Mouse (Mus musculus): Measurements from ENCODE around the gene Gadl1. TPM values are rescaled to one million over a fixed set of nuclear protein-coding genes. Genes with fewer than 3 reads are reported as not detected.
A peak's percentile ranks its signal among the peaks of the same experiment; 100 is the strongest.
"Not testable (repeated sequence)": the region's sequence is repeated elsewhere in the genome, so short reads cannot be mapped to it uniquely, and the experiment has no call there.

Gene Gadl1
- polyA plus RNA-seq, 1 experiment from 2014 or later: 0.31 TPM

- Histone ChIP-seq H3K27ac (no peak overlapping the region), H3K9me3 (no peaks in the 10 kb centered on the region), H3K4me3 (no peak overlapping the region), H3K4me2 (no peak overlapping the region), H3K4me1 (peaks cover 4% of the 10 kb centered on the region; the same call in 1 of the 2 replicates), H3K27me3 (no peaks in the 10 kb centered on the region), H3K36me3 (no peaks in the 10 kb centered on the region), H3K9ac (no peak overlapping the region)
- 89% methylated on average over 2 of the region's 2 CpGs for WGBS
- ATAC-seq (ENCODE audit: insufficient number of reproducible peaks, insufficient read depth, low FRiP score, low TSS enrichment, low read depth): no peak
These were observed 119.8 kb downstream of the Gadl1 start for GRCm38 (mm10) chr9:116029076-116029475.

GRCm38 (mm10) chr9:116032711-116033110 is 123.5 kb downstream of the Gadl1 start:
- no peak for ATAC-seq (ENCODE audit: insufficient number of reproducible peaks, insufficient read depth, low FRiP score, low TSS enrichment, low read depth)
- Histone ChIP-seq H3K9ac (no peak overlapping the region), H3K27ac (no peak overlapping the region), H3K27me3 (no peaks in the 10 kb centered on the region), H3K9me3 (no peaks in the 10 kb centered on the region), H3K4me1 (peaks cover 4% of the 10 kb centered on the region; the same call in 1 of the 2 replicates), H3K36me3 (no peaks in the 10 kb centered on the region), H3K4me2 (no peak overlapping the region), H3K4me3 (no peak overlapping the region)
- WGBS: 41% methylated on average over 5 of the region's 5 CpGs

- H3K27me3 ChIP-seq: no peaks in the 10 kb centered on the region
- 71% methylated on average over 6 of the region's 6 CpGs for WGBS
- H3K27ac ChIP-seq: no peak overlapping the region
- H3K36me3 ChIP-seq: no peaks in the 10 kb centered on the region
- H3K9ac ChIP-seq: no peak overlapping the region
- no peak overlapping the region for H3K4me2 ChIP-seq
- no peak; the same call in 1 of the 2 replicates for ATAC-seq (ENCODE audit: insufficient number of reproducible peaks, insufficient read depth, low FRiP score, low TSS enrichment, low read depth)
- no peaks in the 10 kb centered on the region for H3K9me3 ChIP-seq
- H3K4me1 ChIP-seq: 0 out of 2 replicates have a peak, but pooled peaks cover 3% of the 10 kb centered on the region
- H3K4me3 ChIP-seq: no peak overlapping the region
These were observed 129.0 kb downstream of the Gadl1 start for GRCm38 (mm10) chr9:116038275-116038674.

GRCm38 (mm10) chr9:116039981-116040380 is 130.7 kb downstream of the Gadl1 start:
- no peak overlapping the region for H3K27ac ChIP-seq
- H3K4me1 ChIP-seq: 0 out of 2 replicates have a peak, but pooled peaks cover 3% of the 10 kb centered on the region
- no peak overlapping the region for H3K4me2 ChIP-seq
- WGBS: 83% methylated on average over 4 of the region's 4 CpGs
- H3K36me3 ChIP-seq: no peaks in the 10 kb centered on the region
- no peaks in the 10 kb centered on the region for H3K9me3 ChIP-seq
- no peak for ATAC-seq (ENCODE audit: insufficient number of reproducible peaks, insufficient read depth, low FRiP score, low TSS enrichment, low read depth)
- H3K9ac ChIP-seq: no peak overlapping the region
- no peak overlapping the region for H3K4me3 ChIP-seq
- peaks cover 2% of the 10 kb centered on the region; the same call in 1 of the 2 replicates for H3K27me3 ChIP-seq

GRCm38 (mm10) chr9:116040852-116041251 is 131.6 kb downstream of the Gadl1 start:
- 93% methylated on average over 14 of the region's 14 CpGs for WGBS
- not testable (repeated sequence) for H3K27ac ChIP-seq; H3K4me3 ChIP-seq; H3K4me1 ChIP-seq; ATAC-seq (ENCODE audit: insufficient number of reproducible peaks, insufficient read depth, low FRiP score, low TSS enrichment, low read depth); H3K9me3 ChIP-seq; H3K9ac ChIP-seq; H3K27me3 ChIP-seq; H3K36me3 ChIP-seq; H3K4me2 ChIP-seq

- no peaks in the 10 kb centered on the region for H3K9me3 ChIP-seq
- no peak overlapping the region for H3K9ac ChIP-seq
- 73% methylated on average over 4 of the region's 4 CpGs for WGBS
- 0 out of 2 replicates have a peak, but pooled peaks cover 3% of the 10 kb centered on the region for H3K4me1 ChIP-seq
- no peak overlapping the region for H3K4me3 ChIP-seq
- no peak overlapping the region for H3K27ac ChIP-seq
- no peaks in the 10 kb centered on the region for H3K36me3 ChIP-seq
- ATAC-seq (ENCODE audit: insufficient number of reproducible peaks, insufficient read depth, low FRiP score, low TSS enrichment, low read depth): no peak
- H3K27me3 ChIP-seq: peaks cover 2% of the 10 kb centered on the region; the same call in 1 of the 2 replicates
- H3K4me2 ChIP-seq: no peak overlapping the region
These were observed 132.1 kb downstream of the Gadl1 start for GRCm38 (mm10) chr9:116041369-116041768.

- Histone ChIP-seq H3K4me1 (0 out of 2 replicates have a peak, but pooled peaks cover 3% of the 10 kb centered on the region), H3K36me3 (no peaks in the 10 kb centered on the region), H3K27ac (no peak overlapping the region), H3K9ac (no peak overlapping the region), H3K9me3 (no peaks in the 10 kb centered on the region), H3K27me3 (peaks cover 2% of the 10 kb centered on the region; the same call in 1 of the 2 replicates), H3K4me2 (no peak overlapping the region), H3K4me3 (no peak overlapping the region)
- ATAC-seq (ENCODE audit: insufficient number of reproducible peaks, insufficient read depth, low FRiP score, low TSS enrichment, low read depth): no peak
- WGBS: 15% methylated on average over 3 of the region's 3 CpGs
These were observed 132.5 kb downstream of the Gadl1 start for GRCm38 (mm10) chr9:116041787-116042186.

- no peaks in the 10 kb centered on the region for H3K27me3 ChIP-seq
- no peaks in the 10 kb centered on the region for H3K9me3 ChIP-seq
- H3K4me3 ChIP-seq: no peak overlapping the region
- H3K4me2 ChIP-seq: no peak overlapping the region
- no peak for ATAC-seq (ENCODE audit: insufficient number of reproducible peaks, insufficient read depth, low FRiP score, low TSS enrichment, low read depth)
- H3K9ac ChIP-seq: no peak overlapping the region
- no peaks in the 10 kb centered on the region for H3K36me3 ChIP-seq
- WGBS: 84% methylated on average over 1 of the region's 1 CpGs
- H3K4me1 ChIP-seq: no peaks in the 10 kb centered on the region
- no peak overlapping the region for H3K27ac ChIP-seq
These were observed 140.7 kb downstream of the Gadl1 start for GRCm38 (mm10) chr9:116049985-116050384.

- Histone ChIP-seq H3K27ac (no peak overlapping the region), H3K27me3 (no peaks in the 10 kb centered on the region), H3K9ac (no peak overlapping the region), H3K4me3 (no peak overlapping the region), H3K9me3 (no peaks in the 10 kb centered on the region), H3K36me3 (no peaks in the 10 kb centered on the region), H3K4me2 (no peak overlapping the region), H3K4me1 (no peaks in the 10 kb centered on the region)
- WGBS: 77% methylated on average over 8 of the region's 8 CpGs
- ATAC-seq (ENCODE audit: insufficient number of reproducible peaks, insufficient read depth, low FRiP score, low TSS enrichment, low read depth): no peak
These were observed 144.7 kb downstream of the Gadl1 start for GRCm38 (mm10) chr9:116053976-116054375.

GRCm38 (mm10) chr9:116058475-116058874 is 149.2 kb downstream of the Gadl1 start:
- H3K4me2 ChIP-seq: no peak overlapping the region
- H3K4me3 ChIP-seq: no peak overlapping the region
- no peaks in the 10 kb centered on the region for H3K9me3 ChIP-seq
- H3K27me3 ChIP-seq: no peaks in the 10 kb centered on the region
- H3K27ac ChIP-seq: no peak overlapping the region
- ATAC-seq (ENCODE audit: insufficient number of reproducible peaks, insufficient read depth, low FRiP score, low TSS enrichment, low read depth): no peak
- H3K4me1 ChIP-seq: 0 out of 2 replicates have a peak, but pooled peaks cover 4% of the 10 kb centered on the region
- 93% methylated on average over 4 of the region's 4 CpGs for WGBS
- H3K36me3 ChIP-seq: no peaks in the 10 kb centered on the region
- no peak overlapping the region for H3K9ac ChIP-seq

- Histone ChIP-seq H3K27ac (no peak overlapping the region), H3K9me3 (no peaks in the 10 kb centered on the region), H3K4me1 (0 out of 2 replicates have a peak, but pooled peaks cover 4% of the 10 kb centered on the region), H3K9ac (0 out of 2 replicates have a peak overlapping the region, but pooled peaks have one; percentile 16), H3K36me3 (no peaks in the 10 kb centered on the region), H3K27me3 (no peaks in the 10 kb centered on the region), H3K4me2 (no peak overlapping the region), H3K4me3 (no peak overlapping the region)
- 68% methylated on average over 4 of the region's 4 CpGs for WGBS
- ATAC-seq (ENCODE audit: insufficient number of reproducible peaks, insufficient read depth, low FRiP score, low TSS enrichment, low read depth): no peak
These were observed 149.9 kb downstream of the Gadl1 start for GRCm38 (mm10) chr9:116059156-116059555.

- H3K27me3 ChIP-seq: no peaks in the 10 kb centered on the region
- H3K36me3 ChIP-seq: no peaks in the 10 kb centered on the region
- no peaks in the 10 kb centered on the region for H3K9me3 ChIP-seq
- no peak overlapping the region for H3K27ac ChIP-seq
- no peak overlapping the region for H3K9ac ChIP-seq
- no peak overlapping the region for H3K4me2 ChIP-seq
- 0 out of 2 replicates have a peak, but pooled peaks cover 4% of the 10 kb centered on the region for H3K4me1 ChIP-seq
- 8% methylated on average over 4 of the region's 4 CpGs for whole genome bisulfite sequencing
- no peak overlapping the region for H3K4me3 ChIP-seq
- no peak for ATAC-seq (ENCODE audit: insufficient number of reproducible peaks, insufficient read depth, low FRiP score, low TSS enrichment, low read depth)
These were observed 151.4 kb downstream of the Gadl1 start for GRCm38 (mm10) chr9:116060691-116061090.
